Mouse (Mus musculus): ENCODE results near the gene Gamt.

- TF ChIP-seq CTCF (IDR thresholded peaks at IDR 0.05; ENCODE audit: insufficient read depth, low read length) (no peak), POLR2A (IDR thresholded peaks at IDR 0.05; ENCODE audit: borderline replicate concordance, extremely low read depth, low read depth, low read length) (no peak)
These were observed 2.9 kb downstream of the Gamt start for GRCm38 (mm10) chr10:80257936-80258335.
